Mouse (Mus musculus) midbrain, postnatal 0 days (tissue): ENCODE measurements around the gene Limk2. TPM values are rescaled to one million over a fixed set of nuclear protein-coding genes. Genes with fewer than 3 reads are reported as not detected.
A peak's percentile ranks its signal among the peaks of the same experiment; 100 is the strongest.

Experiments used
- ATAC-seq: fragments of 200-750 bp; cut with Nextera tagmentation; 2 replicates; pipeline ENCODE4 v1.8.0; 2017; ENCODE audit warnings: moderate number of reproducible peaks, mild to moderate bottlenecking, moderate TSS enrichment, moderate library complexity; ENCODE audit not compliant: low FRiP score
- DNase-seq: peaks from one replicate; pipeline ENCODE4 v3.0.0-alpha.2; 2015; ENCODE audit warnings: low spot score
- H3K27ac ChIP-seq: fragments of 300-500 bp; sonication (generic); 2 replicates; pipeline ENCODE4 v1.5.1; 2014; ENCODE audit warnings: low read depth, mild to moderate bottlenecking, low read length, mixed read lengths
- H3K27me3 ChIP-seq: fragments of 300-500 bp; sonication (generic); 2 replicates; pipeline ENCODE4 v1.6.1; 2014; ENCODE audit warnings: low read length, control low read depth, mixed read lengths; ENCODE audit not compliant: insufficient read depth
- H3K36me3 ChIP-seq: fragments of 300-500 bp; sonication (generic); 2 replicates; pipeline ENCODE4 v1.6.1; 2014; ENCODE audit warnings: low read length, control low read depth, mixed read lengths; ENCODE audit not compliant: insufficient read depth
- H3K4me1 ChIP-seq: fragments of 300-500 bp; sonication (generic); 2 replicates; pipeline ENCODE4 v1.6.1; 2014; ENCODE audit warnings: mild to moderate bottlenecking, control low read depth, antibody characterized with exemption, low read length, mixed read lengths; ENCODE audit not compliant: insufficient read depth
- H3K4me2 ChIP-seq: fragments of 300-500 bp; sonication (generic); 2 replicates; pipeline ENCODE4 v1.6.1; 2014; ENCODE audit warnings: low read depth, mild to moderate bottlenecking, low read length, mixed read lengths; ENCODE audit not compliant: poor library complexity, severe bottlenecking
- H3K4me3 ChIP-seq: fragments of 300-500 bp; sonication (generic); 2 replicates; pipeline ENCODE4 v1.5.1; 2014; ENCODE audit warnings: low read depth, mild to moderate bottlenecking, low read length, moderate library complexity
- H3K9ac ChIP-seq: fragments of 300-500 bp; sonication (generic); replicated peaks from 2 replicates; pipeline ENCODE4 v1.6.1; 2014; ENCODE audit warnings: mild to moderate bottlenecking, low read length, moderate library complexity, mixed read lengths; ENCODE audit not compliant: poor library complexity, severe bottlenecking
- H3K9me3 ChIP-seq: fragments of 300-500 bp; sonication (generic); 2 replicates; pipeline ENCODE4 v1.6.1; 2016; ENCODE audit warnings: low read length, control low read depth
- CTCF ChIP-seq: IDR thresholded peaks from 2 replicates; pipeline ENCODE4 v1.5.1; 2016; ENCODE audit warnings: antibody characterized with exemption, mild to moderate bottlenecking
- WGBS: fragments of 180-500 bp; shearing (Covaris S2); extraction: QIAGEN DNeasy Blood & Tissue Kit; methylation state at CpG from one replicate; pipeline ENCODE4 v1.1.7; 2014; 5-methylcytosine and 5-hydroxymethylcytosine counted together
- polyA plus RNA-seq: library from polyadenylated mRNA; unstranded; fragments of >200 nt; fragmentation: Nextera tagmentation; extraction: Ambion mirVana; gene quantifications from 2 replicates; pipeline ENCODE4 v1.2.1, GENCODE M21; 2015
- total RNA-seq: library from RNA; depleted of rRNA; stranded (reverse); fragments of >200 nt; gene quantifications from 2 replicates; pipeline ENCODE4 v1.2.3, GENCODE M21; 2014; rRNA removed

The Limk2 gene
- total and polyA plus RNA-seq, 2 experiments from 2014 or later: 134 to 290 TPM

- Histone ChIP-seq H3K27me3 (no peaks in the 10 kb centered on the region), H3K4me2 (no peak overlapping the region), H3K36me3 (peaks cover 78% of the 10 kb centered on the region), H3K4me3 (no peak overlapping the region), H3K9ac (no peak overlapping the region), H3K27ac (no peak overlapping the region), H3K4me1 (no peaks in the 10 kb centered on the region; the same call in 1 of the 2 replicates), H3K9me3 (no peaks in the 10 kb centered on the region)
- 88% methylated on average over 14 of the region's 14 CpGs for WGBS
- DNase-seq (no peak), ATAC-seq (no peak)
- TF ChIP-seq CTCF: no peak
Observed at GRCm38 (mm10) chr11:3298813-3299185, 110.2 kb downstream of the Limk2 start.

GRCm38 (mm10) chr11:3297871-3298812 is 110.8 kb downstream of the Limk2 start:
- no peaks in the 10 kb centered on the region for H3K27me3 ChIP-seq
- H3K4me2 ChIP-seq: no peak overlapping the region
- H3K9ac ChIP-seq: no peak overlapping the region
- no peak for TF ChIP-seq CTCF
- no peak overlapping the region for H3K27ac ChIP-seq
- WGBS: 84% methylated on average over 10 of the region's 10 CpGs
- ATAC-seq (no peak), DNase-seq (no peak)
- H3K9me3 ChIP-seq: no peaks in the 10 kb centered on the region
- peaks cover 81% of the 10 kb centered on the region for H3K36me3 ChIP-seq
- no peak overlapping the region for H3K4me3 ChIP-seq
- H3K4me1 ChIP-seq: peaks cover 6% of the 10 kb centered on the region; the same call in 1 of the 2 replicates

- no peak for DNase-seq
- Histone ChIP-seq H3K36me3 (peaks cover 68% of the 10 kb centered on the region), H3K4me1 (peaks cover 11% of the 10 kb centered on the region; the same call in 1 of the 2 replicates)
Observed at GRCm38 (mm10) chr11:3296056-3296455, 112.9 kb downstream of the Limk2 start.

DNA sequence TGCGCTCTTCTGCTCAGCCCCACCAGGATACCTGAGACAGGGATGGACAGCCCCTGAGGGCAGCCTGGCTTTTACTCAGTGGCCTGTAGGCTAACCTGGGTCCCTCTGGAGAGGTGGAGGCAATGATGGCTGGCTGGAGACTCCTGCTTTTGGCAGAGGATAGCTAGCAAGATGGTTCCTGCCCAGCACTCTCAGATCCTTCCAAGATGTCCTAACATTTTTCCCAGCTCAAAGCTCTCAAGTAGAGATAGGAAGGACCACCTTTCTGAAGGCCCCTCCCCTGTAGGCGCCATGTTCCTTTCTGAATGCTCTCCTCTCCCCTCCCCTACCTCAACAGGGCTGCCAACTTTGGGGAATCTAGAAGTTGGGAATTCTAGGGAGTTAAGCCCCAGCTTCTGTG is 114.3 kb downstream of the Limk2 start:
- Histone ChIP-seq H3K27me3 (no peaks in the 10 kb centered on the region), H3K4me3 (no peak overlapping the region), H3K36me3 (peaks cover 55% of the 10 kb centered on the region), H3K9ac (0 out of 2 replicates have a peak overlapping the region, but pooled peaks have one; percentile 14), H3K9me3 (no peaks in the 10 kb centered on the region), H3K4me1 (peaks cover 11% of the 10 kb centered on the region; the same call in 1 of the 2 replicates), H3K27ac (no peak overlapping the region), H3K4me2 (no peak overlapping the region)
- 86% methylated on average over 2 of the region's 2 CpGs for WGBS
- DNase-seq: no peak
- ATAC-seq: no peak
- no peak for TF ChIP-seq CTCF

More at GRCm38 (mm10) chr11:3296056-3296455, 112.9 kb downstream of the Limk2 start:
- no peak for TF ChIP-seq CTCF
- Histone ChIP-seq H3K27ac (no peak overlapping the region), H3K9ac (no peak overlapping the region), H3K4me3 (no peak overlapping the region), H3K9me3 (no peaks in the 10 kb centered on the region), H3K27me3 (no peaks in the 10 kb centered on the region), H3K4me2 (no peak overlapping the region)
- no peak for ATAC-seq
- WGBS: 61% methylated on average over 5 of the region's 5 CpGs

Other genes with a start within 250 kb of the Limk2 start
- 16.3 and 17.6 TPM in 2 replicates for gene Sfi1, start 215.7 kb downstream of the Limk2 start, total RNA-seq
- 10.8 and 11.3 TPM in 2 replicates for gene Sfi1, start 215.7 kb downstream of the Limk2 start, polyA plus RNA-seq
- 56.9 and 59.6 TPM in 2 replicates for gene Eif4enif1, start 206.8 kb downstream of the Limk2 start, total RNA-seq
- 35.9 and 43.3 TPM in 2 replicates for gene Eif4enif1, start 206.8 kb downstream of the Limk2 start, polyA plus RNA-seq
- gene Drg1, start 142.8 kb downstream of the Limk2 start, total RNA-seq: 80.6 and 93.1 TPM in 2 replicates
- gene Drg1, start 142.8 kb downstream of the Limk2 start, polyA plus RNA-seq: 183 and 190 TPM in 2 replicates
- gene Patz1, start 120.3 kb downstream of the Limk2 start, total RNA-seq: 79.3 and 81.3 TPM in 2 replicates
- 36.3 and 39.3 TPM in 2 replicates for gene Patz1, start 120.3 kb downstream of the Limk2 start, polyA plus RNA-seq
- gene Pik3ip1, start 78.8 kb downstream of the Limk2 start, total RNA-seq: 42.5 and 43.4 TPM in 2 replicates
- gene Pik3ip1, start 78.8 kb downstream of the Limk2 start, polyA plus RNA-seq: 34.7 and 37.5 TPM in 2 replicates
- 43.6 and 46.8 TPM in 2 replicates for gene Rnf185, start 43.2 kb upstream of the Limk2 start, total RNA-seq
- 36.9 and 39.6 TPM in 2 replicates for gene Rnf185, start 43.2 kb upstream of the Limk2 start, polyA plus RNA-seq
- 27.4 and 33.1 TPM in 2 replicates for gene Pla2g3, start 79.1 kb upstream of the Limk2 start, total RNA-seq
- 15.4 and 20.1 TPM in 2 replicates for gene Pla2g3, start 79.1 kb upstream of the Limk2 start, polyA plus RNA-seq
- gene Inpp5j, start 95.6 kb upstream of the Limk2 start, total RNA-seq: 10.5 and 10.6 TPM in 2 replicates
- gene Inpp5j, start 95.6 kb upstream of the Limk2 start, polyA plus RNA-seq: 17.3 and 19.3 TPM in 2 replicates
- 244 and 290 TPM in 2 replicates for gene Selenom, start 105.5 kb upstream of the Limk2 start, total RNA-seq
- 298 and 349 TPM in 2 replicates for gene Selenom, start 105.5 kb upstream of the Limk2 start, polyA plus RNA-seq
- 7.3 and 9.9 TPM in 2 replicates for gene Smtn, start 131.4 kb upstream of the Limk2 start, total RNA-seq
- 8.0 and 8.1 TPM in 2 replicates for gene Smtn, start 131.4 kb upstream of the Limk2 start, polyA plus RNA-seq
- 39.1 and 44.2 TPM in 2 replicates for gene Morc2a, start 240.0 kb upstream of the Limk2 start, total RNA-seq
- gene Morc2a, start 240.0 kb upstream of the Limk2 start, polyA plus RNA-seq: 19.8 and 21.9 TPM in 2 replicates